In the genomic region with DNA sequence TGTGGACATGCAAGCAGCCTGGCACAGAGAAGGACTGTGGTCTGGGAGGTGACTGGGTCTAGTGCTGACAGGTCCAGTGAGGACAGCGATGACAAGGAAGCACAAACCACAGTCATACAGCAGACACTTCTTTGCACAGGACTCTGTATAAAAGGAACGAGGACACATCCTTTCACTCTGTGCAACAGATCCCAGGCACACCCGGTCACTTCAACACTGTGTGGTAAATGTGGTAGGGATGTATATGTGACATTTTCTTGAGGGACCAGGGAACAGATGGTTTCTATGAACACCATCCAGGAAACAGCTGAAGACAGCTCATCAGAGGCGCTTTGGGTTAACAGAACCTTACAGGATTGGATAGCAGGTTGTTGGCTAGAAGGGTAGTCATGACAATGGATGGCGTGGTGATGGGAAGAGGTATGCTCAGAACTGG, we compare ENCODE assay signal across 20 mouse cellular contexts.
A peak's percentile ranks its signal among the peaks of the same experiment; 100 is the strongest.
DNase-seq lines count a peak whose midpoint lies in the region; ATAC-seq and TF ChIP-seq lines count a peak whose summit lies in the region.
"Had no signal": no experiment of that assay in that cellular context is flagged by ENCODE, and none has a peak within 500 bp of the region (broad histone marks: within the 10 kb centered on the region; RNA-seq: fewer than 3 reads in every experiment).

No protein-coding gene starts in this region.

- no peak overlapping the region for H3K9ac ChIP-seq in hindbrain, embryonic 11.5 days (ENCODE audit: low read depth, low read length)
- no peak overlapping the region for H3K9ac ChIP-seq in hindbrain, embryonic 12.5 days
- no peak overlapping the region for H3K9ac ChIP-seq in liver, postnatal 0 days (replicated peaks)
- H3K9ac ChIP-seq: liver, embryonic 13.5 days had no signal

- H3K4me2 ChIP-seq in hindbrain, embryonic 11.5 days (replicated peaks; ENCODE audit: low read depth, low read length), result no peak overlapping the region
- H3K4me2 ChIP-seq in hindbrain, embryonic 12.5 days (replicated peaks), result no peak overlapping the region
- no peak overlapping the region for H3K4me2 ChIP-seq in liver, postnatal 0 days (ENCODE audit: low read depth, low read length)
- H3K4me2 ChIP-seq: liver, embryonic 13.5 days had no signal

- TF ChIP-seq CTCF in liver, postnatal 0 days (IDR thresholded peaks at IDR 0.05; ENCODE audit: low read depth), result no peak

- no peaks in the 10 kb centered on the region for H3K27me3 ChIP-seq in hindbrain, embryonic 11.5 days (ENCODE audit: control insufficient read depth, insufficient read depth, low read length)
- H3K27me3 ChIP-seq in hindbrain, embryonic 12.5 days, result no peaks in the 10 kb centered on the region
- no peaks in the 10 kb centered on the region for H3K27me3 ChIP-seq in liver, postnatal 0 days (ENCODE audit: insufficient read depth, low read length)
- H3K27me3 ChIP-seq: liver, embryonic 13.5 days had no signal

- no peaks in the 10 kb centered on the region for H3K9me3 ChIP-seq in hindbrain, embryonic 11.5 days (ENCODE audit: control insufficient read depth, low read length)
- no peaks in the 10 kb centered on the region for H3K9me3 ChIP-seq in hindbrain, embryonic 12.5 days (replicated peaks)
- no peaks in the 10 kb centered on the region for H3K9me3 ChIP-seq in liver, postnatal 0 days (ENCODE audit: low read length)
- H3K9me3 ChIP-seq: forebrain, embryonic 10.5 days; liver, embryonic 13.5 days had no signal

- peak; percentile 90 for ATAC-seq in frontal cortex, adult (ENCODE audit: low TSS enrichment)
- ATAC-seq in hindbrain, embryonic 11.5 days (ENCODE audit: low FRiP score), result 0 out of 2 replicates have a peak, but pooled peaks have one; percentile 35
- ATAC-seq in hindbrain, embryonic 12.5 days (ENCODE audit: low FRiP score), result no peak
- no peak for ATAC-seq in liver, postnatal 0 days
- ATAC-seq: midbrain, embryonic 16.5 days had no signal

- DNase-seq in frontal cortex, postnatal 14 days (ENCODE audit: low spot score in 2 of 2), result no peak
- no peak for DNase-seq in hindbrain, embryonic 11.5 days (ENCODE audit: low spot score)
- peak; percentile 10 for DNase-seq in right cerebral cortex, adult 18-20 months
- no peak for DNase-seq in right cerebral cortex, postnatal 4 days
- DNase-seq in telencephalon, adult 2 months (ENCODE audit: low read depth, low spot score), result peak; percentile 36
- no peak for DNase-seq in liver, postnatal 0 days
- DNase-seq: adrenal gland, adult 8-10 months; B cell, adult 2 months; gastrocnemius, adult 2 months; heart, postnatal 14 days; kidney, adult 2 months; layer of hippocampus, adult 9-11 months; liver, embryonic 13.5 days; lung, postnatal 4 days had no signal

- H3K4me3 ChIP-seq in hindbrain, embryonic 11.5 days (ENCODE audit: low read depth, low read length), result no peak overlapping the region
- no peak overlapping the region for H3K4me3 ChIP-seq in hindbrain, embryonic 12.5 days
- no peak overlapping the region for H3K4me3 ChIP-seq in liver, postnatal 0 days (ENCODE audit: low read depth, low read length)
- H3K4me3 ChIP-seq: forebrain, embryonic 10.5 days; gastrocnemius, adult 2 months; liver, embryonic 13.5 days had no signal

- no peak overlapping the region for H3K27ac ChIP-seq in hindbrain, embryonic 11.5 days (ENCODE audit: low read depth, low read length)
- H3K27ac ChIP-seq in hindbrain, embryonic 12.5 days, result no peak overlapping the region
- H3K27ac ChIP-seq in liver, postnatal 0 days (ENCODE audit: low read depth), result no peak overlapping the region
- H3K27ac ChIP-seq: forebrain, embryonic 10.5 days; gastrocnemius, adult 2 months; kidney, postnatal 0 days; liver, embryonic 13.5 days; stomach, postnatal 0 days had no signal

- TF ChIP-seq EP300 in liver, postnatal 0 days (IDR thresholded peaks at IDR 0.05; ENCODE audit: low read depth), result no peak

- H3K36me3 ChIP-seq in hindbrain, embryonic 11.5 days (ENCODE audit: control insufficient read depth, insufficient read depth, low read length), result no peaks in the 10 kb centered on the region
- no peaks in the 10 kb centered on the region for H3K36me3 ChIP-seq in hindbrain, embryonic 12.5 days
- no peaks in the 10 kb centered on the region for H3K36me3 ChIP-seq in liver, postnatal 0 days (replicated peaks; ENCODE audit: insufficient read depth, low read length)
- H3K36me3 ChIP-seq: forebrain, embryonic 10.5 days; liver, embryonic 13.5 days had no signal

- H3K4me1 ChIP-seq in hindbrain, embryonic 11.5 days (replicated peaks; ENCODE audit: control insufficient read depth, insufficient read depth, low read length), result no peaks in the 10 kb centered on the region
- H3K4me1 ChIP-seq in hindbrain, embryonic 12.5 days, result no peaks in the 10 kb centered on the region
- no peaks in the 10 kb centered on the region for H3K4me1 ChIP-seq in liver, postnatal 0 days (ENCODE audit: insufficient read depth)
- H3K4me1 ChIP-seq: liver, embryonic 13.5 days had no signal

- WGBS in hindbrain, embryonic 11.5 days, result 86% methylated on average over 5 of the region's 5 CpGs
- 91% methylated on average over 5 of the region's 5 CpGs for WGBS in hindbrain, embryonic 12.5 days
- WGBS in liver, postnatal 0 days (ENCODE audit: insufficient replicate concordance), result 60% methylated on average over 5 of the region's 5 CpGs

Comparison
In these comparisons a context has a peak if more than half of its experiments do, and no peak if none do; other contexts are left out.
1. ATAC-seq: peak in frontal cortex, adult (single experiment) and hindbrain, embryonic 11.5 days (single experiment); none in hindbrain, embryonic 12.5 days (single experiment) and liver, postnatal 0 days (single experiment).
2. DNase-seq: peak in right cerebral cortex, adult 18-20 months (single experiment) and telencephalon, adult 2 months (single experiment); none in frontal cortex, postnatal 14 days (0 of 2), hindbrain, embryonic 11.5 days (single experiment), right cerebral cortex, postnatal 4 days (single experiment) and liver, postnatal 0 days (single experiment).